Mouse (Mus musculus): ENCODE data around the gene Tulp4. TPM values are rescaled to one million over a fixed set of nuclear protein-coding genes. Genes with fewer than 3 reads are reported as not detected.

Gene Tulp4
- polyA plus RNA-seq, 2 experiments: 4.7 to 21.4 TPM

DNA sequence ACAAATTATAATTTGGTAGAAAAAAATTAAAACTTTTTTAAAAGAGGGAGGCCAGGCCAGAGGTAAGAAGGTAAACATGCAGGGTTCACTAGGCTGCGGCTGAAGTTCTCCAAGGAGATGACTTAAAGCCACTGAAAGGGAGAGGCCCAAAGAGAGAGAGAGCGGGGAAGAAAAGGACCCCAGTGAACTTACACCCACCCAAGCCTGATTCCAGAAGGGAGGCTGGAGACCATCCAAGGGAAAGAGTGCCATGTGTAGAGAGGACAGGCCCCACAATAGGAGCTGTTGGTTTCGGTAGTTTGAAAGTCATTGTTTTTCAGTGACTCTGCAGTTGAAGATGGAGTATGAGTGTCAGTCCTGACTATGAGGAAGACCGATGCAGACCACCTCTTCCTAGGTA lies 46.7 kb downstream of the Tulp4 start:
- 70% methylated on average over 4 of the region's 4 CpGs for WGBS (ENCODE audit: insufficient replicate concordance)
- Histone ChIP-seq H3K27ac (no peak overlapping the region), H3K4me2 (ENCODE audit: low read depth) (no peak overlapping the region), H3K27me3 (ENCODE audit: control insufficient read depth, insufficient read depth, low read length) (no peaks in the 10 kb centered on the region), H3K4me1 (replicated peaks; ENCODE audit: control insufficient read depth in 2 of 2, insufficient read depth in 2 of 2, low read length in 1 of 2) (no peaks in the 10 kb centered on the region), H3K9me3 (ENCODE audit: control insufficient read depth, low read length) (no peaks in the 10 kb centered on the region), H3K4me3 (ENCODE audit: insufficient read depth in 1 of 2, low read depth in 2 of 2, low read length in 2 of 2) (no peak overlapping the region), H3K9ac (replicated peaks) (no peak overlapping the region), H3K36me3 (replicated peaks; ENCODE audit: control insufficient read depth, insufficient read depth, low read depth) (no peaks in the 10 kb centered on the region)
- TF ChIP-seq CTCF (IDR thresholded peaks at IDR 0.05; ENCODE audit: low read depth) (no peak), EP300 (IDR thresholded peaks at IDR 0.05; ENCODE audit: low read depth) (no peak)
- ATAC-seq (ENCODE audit: insufficient read depth) (no peak), DNase-seq (ENCODE audit: low read depth in 3 of 3, low spot score in 3 of 3) (no peak)

DNA sequence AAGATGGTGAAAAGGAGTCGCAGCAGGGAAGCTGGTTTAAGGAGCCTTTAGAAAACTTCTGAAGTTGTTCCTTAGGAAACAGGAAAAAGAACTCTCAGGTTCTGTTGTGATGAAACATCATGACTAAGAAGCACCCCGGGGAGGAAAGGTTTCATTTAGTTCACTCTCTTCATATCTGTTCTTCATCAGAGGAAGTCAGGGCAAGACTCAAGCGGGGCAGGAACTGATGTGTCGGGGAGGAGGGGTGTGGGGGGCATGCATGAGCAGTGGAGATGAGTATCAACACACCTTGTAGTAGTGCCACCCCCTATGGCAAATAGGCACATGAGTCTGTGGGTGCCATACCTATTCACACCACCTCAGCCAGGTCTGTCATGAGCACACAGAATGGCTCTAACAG lies 47.3 kb downstream of the Tulp4 start:
- Histone ChIP-seq H3K4me1 (replicated peaks; ENCODE audit: control insufficient read depth in 2 of 2, insufficient read depth in 2 of 2, low read length in 1 of 2) (no peaks in the 10 kb centered on the region), H3K27me3 (ENCODE audit: control insufficient read depth, insufficient read depth, low read length) (no peaks in the 10 kb centered on the region), H3K36me3 (replicated peaks; ENCODE audit: control insufficient read depth, insufficient read depth, low read depth) (no peaks in the 10 kb centered on the region), H3K9ac (replicated peaks) (no peak overlapping the region), H3K9me3 (ENCODE audit: control insufficient read depth, low read length) (no peaks in the 10 kb centered on the region), H3K4me2 (ENCODE audit: low read depth) (no peak overlapping the region), H3K4me3 (ENCODE audit: insufficient read depth in 1 of 2, low read depth in 2 of 2, low read length in 2 of 2) (no peak overlapping the region), H3K27ac (no peak overlapping the region)
- ATAC-seq (ENCODE audit: insufficient read depth) (no peak), DNase-seq (ENCODE audit: low read depth in 3 of 3, low spot score in 3 of 3) (no peak)
- no peak for TF ChIP-seq CTCF (IDR thresholded peaks at IDR 0.05; ENCODE audit: low read depth)
- no peak for TF ChIP-seq EP300 (IDR thresholded peaks at IDR 0.05; ENCODE audit: low read depth)
- 35% methylated on average over 4 of the region's 4 CpGs for WGBS (ENCODE audit: insufficient replicate concordance)

DNA sequence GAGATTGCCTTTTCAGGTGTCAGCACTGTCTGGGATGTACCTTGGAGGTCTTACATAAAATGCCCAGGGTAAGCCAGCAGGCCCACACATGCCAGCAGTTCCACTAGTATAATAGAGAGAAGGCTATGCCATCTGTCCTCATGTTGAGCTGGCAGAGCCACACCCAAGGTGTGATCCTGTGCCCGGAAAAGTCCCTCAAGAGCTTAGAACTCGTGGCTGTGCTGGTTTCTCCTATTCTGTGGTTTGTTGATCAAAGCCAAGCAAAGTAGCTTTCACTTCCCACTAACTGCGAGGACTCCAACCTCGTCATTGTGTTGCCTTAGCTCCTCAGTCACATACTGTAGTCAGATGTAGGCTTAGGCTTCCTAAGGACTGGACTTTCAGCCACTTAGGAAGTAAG lies 48.1 kb downstream of the Tulp4 start:
- no peak for ATAC-seq (ENCODE audit: insufficient read depth)
- H3K9ac ChIP-seq (replicated peaks): no peak overlapping the region
- 41% methylated on average over 4 of the region's 4 CpGs for WGBS (ENCODE audit: insufficient replicate concordance)
- TF ChIP-seq CTCF (IDR thresholded peaks at IDR 0.05; ENCODE audit: low read depth) (no peak), EP300 (IDR thresholded peaks at IDR 0.05; ENCODE audit: low read depth) (no peak)
- no peaks in the 10 kb centered on the region for H3K27me3 ChIP-seq (ENCODE audit: control insufficient read depth, insufficient read depth, low read length)
- no peak for DNase-seq (ENCODE audit: low read depth in 3 of 3, low spot score in 3 of 3)
- H3K9me3 ChIP-seq (ENCODE audit: control insufficient read depth, low read length): no peaks in the 10 kb centered on the region
- no peak overlapping the region for H3K27ac ChIP-seq
- H3K4me3 ChIP-seq (ENCODE audit: insufficient read depth in 1 of 2, low read depth in 2 of 2, low read length in 2 of 2): no peak overlapping the region
- no peaks in the 10 kb centered on the region for H3K36me3 ChIP-seq (replicated peaks; ENCODE audit: control insufficient read depth, insufficient read depth, low read depth)
- no peaks in the 10 kb centered on the region for H3K4me1 ChIP-seq (replicated peaks; ENCODE audit: control insufficient read depth in 2 of 2, insufficient read depth in 2 of 2, low read length in 1 of 2)
- no peak overlapping the region for H3K4me2 ChIP-seq (ENCODE audit: low read depth)

DNA sequence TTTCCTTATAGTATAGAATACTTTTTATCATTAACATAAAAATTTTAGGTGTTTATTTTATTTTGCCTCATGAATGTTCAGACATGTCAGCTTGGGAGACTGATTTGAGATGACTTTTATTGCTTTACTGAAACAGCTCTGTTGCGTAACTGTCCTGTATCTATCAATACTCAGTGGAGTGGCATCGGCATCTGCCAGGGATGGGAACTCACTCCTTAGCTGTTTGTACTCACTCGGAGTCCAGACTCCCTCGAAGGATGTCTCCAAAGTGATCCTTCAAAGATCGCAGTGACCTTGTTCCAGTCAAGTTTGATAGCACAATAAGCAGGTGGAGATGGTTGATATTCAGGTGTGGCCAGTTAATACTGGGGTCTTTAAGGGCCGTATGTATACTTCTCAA lies 54.3 kb downstream of the Tulp4 start:
- DNase-seq (ENCODE audit: low read depth in 3 of 3, low spot score in 3 of 3) (no peak), ATAC-seq (ENCODE audit: insufficient read depth) (no peak)
- H3K9ac ChIP-seq (replicated peaks): no peak overlapping the region
- no peaks in the 10 kb centered on the region for H3K27me3 ChIP-seq (ENCODE audit: control insufficient read depth, insufficient read depth, low read length)
- H3K36me3 ChIP-seq (replicated peaks; ENCODE audit: control insufficient read depth, insufficient read depth, low read depth): no peaks in the 10 kb centered on the region
- no peak for TF ChIP-seq EP300 (IDR thresholded peaks at IDR 0.05; ENCODE audit: low read depth)
- no peak for TF ChIP-seq CTCF (IDR thresholded peaks at IDR 0.05; ENCODE audit: low read depth)
- no peak overlapping the region for H3K4me2 ChIP-seq (ENCODE audit: low read depth)
- H3K4me1 ChIP-seq (replicated peaks; ENCODE audit: control insufficient read depth in 2 of 2, insufficient read depth in 2 of 2, low read length in 1 of 2): no peaks in the 10 kb centered on the region
- H3K9me3 ChIP-seq (ENCODE audit: control insufficient read depth, low read length): no peaks in the 10 kb centered on the region
- WGBS (ENCODE audit: insufficient replicate concordance): 61% methylated on average over 6 of the region's 6 CpGs
- no peak overlapping the region for H3K4me3 ChIP-seq (ENCODE audit: insufficient read depth in 1 of 2, low read depth in 2 of 2, low read length in 2 of 2)
- no peak overlapping the region for H3K27ac ChIP-seq

DNA sequence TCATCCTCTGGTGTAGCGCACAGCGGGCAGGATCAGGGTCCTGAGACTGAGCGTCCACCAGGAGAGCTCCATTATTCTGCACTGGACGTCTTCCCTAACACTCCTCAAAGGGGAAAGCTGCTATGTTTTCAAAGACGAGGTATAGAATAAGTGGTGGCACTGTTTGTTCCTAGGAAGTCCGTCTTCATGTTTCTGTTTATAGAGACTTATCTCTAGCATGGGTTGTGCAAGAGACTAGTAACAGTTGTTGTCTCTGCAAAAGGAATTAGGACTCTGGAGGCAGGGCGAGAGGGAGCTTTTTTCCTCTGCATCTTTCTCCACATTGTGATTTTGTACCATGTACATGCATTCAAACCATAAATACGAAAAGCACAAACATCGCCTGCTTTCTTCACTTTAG lies 55.7 kb downstream of the Tulp4 start:
- H3K27me3 ChIP-seq (ENCODE audit: control insufficient read depth, insufficient read depth, low read length): no peaks in the 10 kb centered on the region
- TF ChIP-seq CTCF (IDR thresholded peaks at IDR 0.05; ENCODE audit: low read depth) (no peak), EP300 (IDR thresholded peaks at IDR 0.05; ENCODE audit: low read depth) (no peak)
- no peak overlapping the region for H3K27ac ChIP-seq
- 62% methylated on average over 9 of the region's 9 CpGs for WGBS (ENCODE audit: insufficient replicate concordance)
- no peaks in the 10 kb centered on the region for H3K4me1 ChIP-seq (replicated peaks; ENCODE audit: control insufficient read depth in 2 of 2, insufficient read depth in 2 of 2, low read length in 1 of 2)
- H3K36me3 ChIP-seq (replicated peaks; ENCODE audit: control insufficient read depth, insufficient read depth, low read depth): no peaks in the 10 kb centered on the region
- H3K9me3 ChIP-seq (ENCODE audit: control insufficient read depth, low read length): no peaks in the 10 kb centered on the region
- no peak overlapping the region for H3K4me3 ChIP-seq (ENCODE audit: insufficient read depth in 1 of 2, low read depth in 2 of 2, low read length in 2 of 2)
- H3K9ac ChIP-seq (replicated peaks): no peak overlapping the region
- DNase-seq (ENCODE audit: low read depth in 3 of 3, low spot score in 3 of 3) (no peak), ATAC-seq (ENCODE audit: insufficient read depth) (no peak)
- no peak overlapping the region for H3K4me2 ChIP-seq (ENCODE audit: low read depth)
